Mouse (Mus musculus) cerebellum, adult 2 months (tissue): ENCODE results near the gene Nkain2. TPM values are rescaled to one million over a fixed set of nuclear protein-coding genes. Genes with fewer than 3 reads are reported as not detected.

ENCODE experiments used
- DNase-seq, 2 experiments: peaks; one replicate each; pipeline ENCODE4 v3.0.0; 2021
- H3K27ac ChIP-seq: fragments of 200-500 bp; 2 replicates; pipeline ENCODE4 v1.5.1; 2012; ENCODE audit warnings: low read length, control low read depth, inconsistent platforms; ENCODE audit not compliant: insufficient read depth
- H3K27me3 ChIP-seq: fragments of 200-500 bp; 2 replicates; pipeline ENCODE4 v1.6.1; 2012; ENCODE audit warnings: inconsistent platforms, mild to moderate bottlenecking, low read length, moderate library complexity; ENCODE audit not compliant: control insufficient read depth, insufficient read depth
- H3K4me1 ChIP-seq: fragments of 200-500 bp; 2 replicates; pipeline ENCODE4 v1.6.1; 2011; ENCODE audit warnings: low read length; ENCODE audit not compliant: control insufficient read depth, insufficient read depth
- H3K4me3 ChIP-seq: fragments of 200-500 bp; replicated peaks from 2 replicates; pipeline ENCODE3; 2011; ENCODE audit warnings: mild to moderate bottlenecking, low read depth, low read length, control low read depth; ENCODE audit not compliant: insufficient read depth
- CTCF ChIP-seq: fragments of 200-500 bp; IDR thresholded peaks from 2 replicates; pipeline ENCODE4 v1.5.1; 2011; ENCODE audit warnings: low read depth, mild to moderate bottlenecking, control low read depth, low read length, moderate library complexity, borderline replicate concordance; ENCODE audit not compliant: insufficient read depth
- POLR2A ChIP-seq: fragments of 200-500 bp; IDR thresholded peaks from 2 replicates; pipeline ENCODE4 v1.6.1; 2011; ENCODE audit warnings: low read length, control low read depth, borderline replicate concordance; ENCODE audit not compliant: insufficient read depth
- WGBS: fragments of 180-500 bp; shearing (Covaris S2); methylation state at CpG from one replicate; pipeline ENCODE4 v1.1.7; 2018; 5-methylcytosine and 5-hydroxymethylcytosine counted together
- polyA plus RNA-seq: library from polyadenylated mRNA; depleted of rRNA; stranded (reverse); fragments of >200 nt; gene quantifications from 2 replicates; pipeline ENCODE4 v1.2.3, GENCODE M21; 2012

Gene Nkain2
- polyA plus RNA-seq, 1 experiment, result 15.8 TPM

DNA sequence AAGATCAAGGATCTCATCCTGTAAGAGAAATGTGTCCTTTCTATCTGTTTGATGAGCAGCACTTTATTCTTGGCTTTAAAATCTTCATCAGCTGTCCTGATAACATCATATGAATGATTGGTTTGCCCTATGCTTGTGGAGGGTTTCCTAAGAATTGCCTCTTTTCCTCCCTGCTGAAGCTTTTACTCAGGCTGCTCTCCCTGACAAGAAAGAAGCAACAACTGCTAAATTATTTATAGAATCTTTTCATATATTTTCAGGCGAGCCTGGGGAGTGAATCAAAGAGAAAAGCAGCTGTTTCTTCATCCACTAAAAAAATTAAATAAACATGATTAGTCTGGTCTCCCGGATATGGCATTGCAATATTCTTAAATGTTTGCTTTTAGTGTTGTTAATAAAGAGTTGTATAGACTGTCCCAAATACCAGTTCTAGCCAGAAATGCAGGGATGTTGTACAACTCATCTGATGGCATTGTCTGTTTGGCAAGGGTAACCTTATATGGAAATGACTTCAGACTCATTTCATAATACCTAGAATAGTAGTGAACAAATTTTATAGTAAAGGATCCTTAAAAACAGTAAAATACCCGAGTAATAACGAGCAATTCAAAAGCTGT, 646.9 kb downstream of the Nkain2 start:
- WGBS, result 74% methylated on average over 4 of the region's 4 CpGs
- no peak overlapping the region for H3K4me3 ChIP-seq
- DNase-seq, result no peak
- no peaks in the 10 kb centered on the region for H3K27me3 ChIP-seq
- no peaks in the 10 kb centered on the region for H3K4me1 ChIP-seq
- TF ChIP-seq CTCF, result no peak
- TF ChIP-seq POLR2A, result no peak
- H3K27ac ChIP-seq, result no peak overlapping the region

DNA sequence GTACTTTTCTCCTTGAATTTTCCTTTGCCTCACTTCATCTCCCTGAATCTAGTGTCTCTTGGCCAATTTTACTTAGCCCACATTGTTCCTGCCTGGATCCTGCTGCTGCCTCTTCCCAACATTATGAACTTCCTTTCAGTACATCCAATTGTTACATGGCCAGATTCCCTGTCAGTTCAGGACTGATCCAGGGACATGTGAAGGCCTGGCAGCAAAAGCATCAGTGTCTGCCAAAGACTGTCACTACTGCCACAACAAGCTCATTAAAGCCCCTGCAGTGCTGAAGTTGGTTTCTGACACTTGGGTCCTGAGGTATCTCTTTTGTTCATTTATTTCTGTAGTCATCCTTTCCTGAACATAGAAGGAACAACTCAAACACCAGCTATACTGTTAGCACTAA, 649.1 kb downstream of the Nkain2 start:
- no peaks in the 10 kb centered on the region for H3K4me1 ChIP-seq

DNA sequence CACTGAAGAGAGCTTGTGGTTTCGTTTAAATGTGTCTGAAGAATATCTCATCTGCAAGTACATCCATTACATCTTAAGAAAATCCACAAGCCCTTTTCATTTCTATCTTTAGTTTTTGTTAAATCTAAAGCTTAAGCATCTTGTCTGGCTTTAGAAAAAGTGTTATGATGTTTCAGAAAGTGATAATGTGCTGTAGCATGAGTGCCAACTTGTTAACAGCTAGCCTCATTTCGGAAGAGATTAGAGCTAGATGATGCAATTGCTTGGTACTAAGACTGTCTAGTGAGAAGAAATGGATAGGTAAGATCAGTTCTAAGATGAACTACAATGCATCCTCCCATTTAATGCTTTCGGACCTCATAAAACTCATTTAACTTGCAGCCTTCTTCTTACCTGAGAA, 707.3 kb downstream of the Nkain2 start:
- no peaks in the 10 kb centered on the region for H3K4me1 ChIP-seq
- no peak overlapping the region for H3K27ac ChIP-seq
- H3K4me3 ChIP-seq, result no peak overlapping the region
- 86% methylated on average over 3 of the region's 3 CpGs for WGBS
- DNase-seq, result no peak
- H3K27me3 ChIP-seq, result no peaks in the 10 kb centered on the region
- no peak for TF ChIP-seq CTCF
- TF ChIP-seq POLR2A, result no peak

More for the DNA sequence above, 649.1 kb downstream of the Nkain2 start:
- Histone ChIP-seq H3K4me3 (no peak overlapping the region), H3K27ac (no peak overlapping the region), H3K27me3 (no peaks in the 10 kb centered on the region)
- TF ChIP-seq POLR2A, result no peak
- no peak for TF ChIP-seq CTCF
- no peak for DNase-seq

DNA sequence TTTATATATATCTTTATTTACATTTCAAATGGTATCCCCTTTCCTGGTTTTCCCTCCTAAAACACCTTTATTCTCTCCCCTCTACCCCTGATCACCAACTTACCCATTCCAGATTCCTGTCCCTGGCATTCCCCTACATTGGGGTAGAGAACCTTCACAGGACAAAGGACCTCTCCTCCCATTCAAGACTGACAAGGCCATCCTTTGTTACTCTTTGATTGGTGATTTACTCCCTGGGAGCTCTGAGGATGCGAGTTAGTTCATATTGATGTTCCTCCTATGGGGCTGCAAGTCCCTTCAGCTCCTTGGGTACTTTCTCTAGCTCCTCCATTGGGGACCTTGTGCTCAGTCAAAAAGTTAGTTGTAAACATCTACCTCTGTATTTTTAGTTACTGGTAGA, 798.9 kb downstream of the Nkain2 start:
- no peak for TF ChIP-seq POLR2A
- TF ChIP-seq CTCF, result no peak
- 35% methylated on average over 1 of the region's 1 CpGs for WGBS
- DNase-seq, result no peak
- no peaks in the 10 kb centered on the region for H3K4me1 ChIP-seq
- H3K27me3 ChIP-seq, result no peaks in the 10 kb centered on the region
- H3K4me3 ChIP-seq, result no peak overlapping the region
- H3K27ac ChIP-seq, result no peak overlapping the region

DNA sequence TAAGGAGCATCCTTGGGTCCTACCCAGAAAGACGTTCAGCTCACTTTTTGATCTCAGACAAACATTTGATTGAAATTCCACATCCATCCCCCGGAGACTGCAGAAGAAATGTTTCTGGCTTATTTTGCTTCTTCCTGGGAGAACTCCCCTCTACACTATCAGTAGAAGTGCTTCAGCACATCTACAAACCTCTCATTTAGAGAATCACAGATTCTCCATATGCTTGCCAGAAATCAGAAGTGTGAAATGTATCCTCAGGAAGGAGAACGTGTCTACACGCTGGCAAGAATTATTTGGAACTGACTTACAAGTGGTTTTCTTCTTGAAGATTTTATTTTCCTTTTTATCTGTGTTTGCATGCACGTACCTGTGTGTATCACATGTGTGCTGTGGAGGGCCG, 829.9 kb downstream of the Nkain2 start:
- 78% methylated on average over 6 of the region's 6 CpGs for WGBS
- H3K27me3 ChIP-seq, result no peaks in the 10 kb centered on the region
- no peak for DNase-seq
- no peak overlapping the region for H3K27ac ChIP-seq
- no peaks in the 10 kb centered on the region for H3K4me1 ChIP-seq
- no peak overlapping the region for H3K4me3 ChIP-seq
- TF ChIP-seq POLR2A (no peak), CTCF (no peak)

DNA sequence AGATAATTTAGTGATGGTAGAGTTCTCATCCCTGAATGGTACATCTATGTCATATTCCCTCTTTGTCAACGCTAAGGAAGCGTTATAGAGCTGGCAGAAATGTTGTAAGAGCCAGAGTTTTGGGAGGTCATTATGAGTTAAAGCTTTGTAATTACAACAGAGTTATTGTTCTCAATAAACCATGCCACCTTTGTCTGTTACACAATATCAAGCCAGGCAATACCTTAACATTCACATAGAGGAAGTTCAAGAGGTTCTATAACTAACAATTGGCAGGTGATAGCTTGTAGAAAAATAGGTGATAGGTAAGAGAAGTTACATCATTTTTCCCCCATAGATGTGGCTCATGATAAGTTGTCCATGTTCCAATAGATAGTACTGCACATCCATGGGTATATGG, 832.0 kb downstream of the Nkain2 start:
- Histone ChIP-seq H3K4me1 (no peaks in the 10 kb centered on the region), H3K27ac (no peak overlapping the region), H3K4me3 (no peak overlapping the region), H3K27me3 (no peaks in the 10 kb centered on the region)
- no peak for DNase-seq
- WGBS, result 87% methylated on average over 2 of the region's 2 CpGs
- TF ChIP-seq POLR2A (no peak), CTCF (no peak)

DNA sequence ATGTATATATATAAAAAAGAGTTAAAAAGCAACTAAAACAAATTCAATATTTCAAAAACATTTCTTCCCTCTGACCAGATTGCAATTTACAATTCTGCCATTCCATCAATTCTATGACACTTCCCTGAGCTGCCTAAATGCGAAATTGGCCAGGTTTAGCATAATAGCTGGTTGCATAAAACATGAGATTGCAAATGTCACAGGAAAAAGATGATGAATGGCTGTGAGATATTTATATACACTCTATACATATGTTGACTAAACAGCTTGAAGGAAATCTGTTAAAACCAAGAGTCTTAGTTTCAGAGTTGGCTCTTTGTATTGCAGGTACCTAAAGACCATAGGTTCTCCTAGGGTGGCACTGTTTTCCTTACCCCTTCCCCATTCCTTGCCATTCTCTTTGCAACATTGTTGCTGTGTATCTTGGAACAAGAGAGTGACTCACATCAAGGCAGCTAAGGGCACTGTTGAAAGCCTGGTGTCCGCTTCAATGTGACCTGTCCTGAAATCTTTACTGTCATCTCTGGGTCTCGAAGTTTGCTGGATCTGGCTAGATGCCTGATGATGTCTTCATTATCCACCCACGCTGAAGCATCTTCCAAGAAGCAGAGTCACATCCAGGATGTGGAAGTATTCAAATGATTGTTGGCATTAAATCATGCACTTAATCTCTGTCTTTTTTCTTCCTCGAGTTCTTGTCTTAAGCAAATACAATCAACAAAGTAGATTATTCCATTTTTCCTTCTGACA, 837.5 kb downstream of the Nkain2 start:
- Histone ChIP-seq H3K27me3 (no peaks in the 10 kb centered on the region), H3K4me1 (no peaks in the 10 kb centered on the region)

DNA sequence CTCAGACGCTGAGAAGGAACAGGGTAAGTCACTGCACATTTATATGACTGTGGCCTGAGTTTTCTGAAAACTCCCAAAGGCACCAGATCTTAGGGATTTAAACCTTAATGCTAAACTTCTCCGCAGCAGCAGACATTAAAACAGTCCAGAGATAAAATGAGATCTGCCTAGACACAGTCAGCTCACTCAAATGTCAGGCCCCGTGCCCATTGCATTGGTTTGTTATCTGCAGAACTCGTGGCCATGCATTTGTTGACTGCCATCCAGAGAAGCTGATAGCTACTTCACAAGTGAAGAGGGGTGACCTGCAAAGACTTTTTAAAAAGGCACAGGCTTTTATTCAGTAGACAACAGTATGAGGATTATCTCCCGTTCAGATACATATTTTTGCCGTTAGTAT, 838.2 kb downstream of the Nkain2 start:
- Histone ChIP-seq H3K4me1 (no peaks in the 10 kb centered on the region), H3K4me3 (no peak overlapping the region), H3K27me3 (no peaks in the 10 kb centered on the region), H3K27ac (no peak overlapping the region)
- whole genome bisulfite sequencing, result 88% methylated on average over 6 of the region's 6 CpGs
- TF ChIP-seq CTCF (no peak), POLR2A (no peak)
- no peak for DNase-seq

More for the DNA sequence above, 837.5 kb downstream of the Nkain2 start:
- 59% methylated on average over 5 of the region's 5 CpGs for WGBS
- no peak for TF ChIP-seq CTCF
- no peak for TF ChIP-seq POLR2A
- Histone ChIP-seq H3K27ac (no peak overlapping the region), H3K4me3 (no peak overlapping the region)
- no peak for DNase-seq
